Mouse (Mus musculus): ENCODE data around the gene Kcnmb3. TPM values are rescaled to one million over a fixed set of nuclear protein-coding genes. Genes with fewer than 3 reads are reported as not detected.

Kcnmb3 gene
- polyA plus RNA-seq, 1 experiment from 2014 or later, result 0.16 TPM

DNA sequence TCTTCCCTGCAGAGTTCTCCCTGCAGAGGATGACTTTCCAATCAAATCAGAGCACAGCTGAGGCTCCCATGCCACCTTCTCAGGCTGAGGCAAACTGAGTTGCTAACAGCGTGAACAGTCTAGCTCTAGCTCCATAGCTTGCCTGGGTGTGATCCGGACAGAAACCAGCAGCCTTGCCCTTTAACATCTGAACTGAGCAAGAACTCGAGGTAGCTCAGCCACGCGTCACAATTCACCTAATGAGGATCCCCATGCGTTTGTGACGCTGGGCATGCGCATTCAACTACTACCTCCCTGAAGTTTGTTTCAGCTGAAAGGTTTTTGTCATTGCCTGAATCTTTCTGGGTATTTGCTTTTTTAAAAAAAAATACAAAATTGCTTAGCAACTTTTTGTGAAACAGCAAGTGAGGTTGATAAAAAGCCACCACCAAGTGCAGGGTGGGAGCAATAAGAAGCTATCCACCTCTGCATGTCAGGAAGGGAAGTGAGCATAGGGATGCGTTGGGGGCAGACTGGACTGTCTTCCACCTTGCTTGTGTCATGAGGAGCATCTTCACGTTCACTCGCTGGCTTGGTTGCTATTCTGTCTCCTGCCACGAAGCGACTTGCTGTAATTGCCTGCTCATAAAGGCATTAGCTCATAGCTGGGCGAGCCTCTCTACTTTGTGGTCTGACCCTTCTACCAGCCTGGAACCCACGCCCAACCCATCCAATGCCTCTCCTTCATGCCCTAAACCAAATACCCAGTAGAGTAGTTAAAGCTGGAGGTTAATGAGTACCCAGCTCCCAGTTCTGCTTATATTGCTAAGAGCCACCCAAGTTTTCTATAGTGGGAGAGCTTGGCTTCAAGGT, 1.7 kb downstream of the Kcnmb3 start:
- Histone ChIP-seq H3K4me2 (replicated peaks; ENCODE audit: low read depth, low read length) (no peak overlapping the region), H3K4me1 (ENCODE audit: insufficient read depth, low read depth, low read length) (no peaks in the 10 kb centered on the region), H3K27me3 (replicated peaks; ENCODE audit: insufficient read depth, low read length) (no peaks in the 10 kb centered on the region), H3K27ac (ENCODE audit: low read length) (no peak overlapping the region), H3K9me3 (ENCODE audit: low read length) (no peaks in the 10 kb centered on the region), H3K9ac (replicated peaks; ENCODE audit: low read depth) (no peak overlapping the region), H3K4me3 (ENCODE audit: low read depth, low read length) (no peak overlapping the region), H3K36me3 (ENCODE audit: insufficient read depth, low read length) (no peaks in the 10 kb centered on the region)
- WGBS, result 73% methylated on average over 15 of the region's 15 CpGs
- ATAC-seq (no peak), DNase-seq (ENCODE audit: low spot score) (no peak)
- TF ChIP-seq CTCF (IDR thresholded peaks at IDR 0.05), result no peak
- no peak for TF ChIP-seq EP300 (IDR thresholded peaks at IDR 0.05)

DNA sequence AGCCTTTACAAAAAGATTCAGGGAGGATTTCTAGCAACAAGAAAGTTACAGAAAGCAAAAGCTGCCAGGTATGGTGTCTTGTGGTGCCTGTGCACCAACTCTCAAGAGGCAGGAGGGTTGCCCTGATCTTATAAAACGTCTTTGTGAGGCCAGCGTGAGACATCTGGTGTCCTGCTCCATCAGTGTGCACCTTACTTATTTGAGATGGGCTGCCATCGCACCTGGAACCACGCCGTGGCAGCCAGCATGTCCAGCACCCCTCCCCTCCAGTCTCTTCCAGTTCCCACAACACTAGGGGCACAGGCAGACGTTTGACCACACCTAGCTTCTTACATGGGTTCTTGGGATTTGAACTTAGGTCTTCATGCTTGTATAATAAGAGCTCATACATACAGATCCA, 3.9 kb downstream of the Kcnmb3 start:
- Histone ChIP-seq H3K36me3 (ENCODE audit: insufficient read depth, low read length) (no peaks in the 10 kb centered on the region), H3K27ac (ENCODE audit: low read length) (no peak overlapping the region), H3K9me3 (ENCODE audit: low read length) (no peaks in the 10 kb centered on the region), H3K27me3 (replicated peaks; ENCODE audit: insufficient read depth, low read length) (no peaks in the 10 kb centered on the region), H3K4me1 (ENCODE audit: insufficient read depth, low read depth, low read length) (no peaks in the 10 kb centered on the region), H3K4me2 (replicated peaks; ENCODE audit: low read depth, low read length) (no peak overlapping the region), H3K4me3 (ENCODE audit: low read depth, low read length) (no peak overlapping the region), H3K9ac (replicated peaks; ENCODE audit: low read depth) (no peak overlapping the region)
- DNase-seq (ENCODE audit: low spot score) (no peak), ATAC-seq (no peak)
- no peak for TF ChIP-seq EP300 (IDR thresholded peaks at IDR 0.05)
- TF ChIP-seq CTCF (IDR thresholded peaks at IDR 0.05), result no peak
- 74% methylated on average over 6 of the region's 6 CpGs for WGBS

DNA sequence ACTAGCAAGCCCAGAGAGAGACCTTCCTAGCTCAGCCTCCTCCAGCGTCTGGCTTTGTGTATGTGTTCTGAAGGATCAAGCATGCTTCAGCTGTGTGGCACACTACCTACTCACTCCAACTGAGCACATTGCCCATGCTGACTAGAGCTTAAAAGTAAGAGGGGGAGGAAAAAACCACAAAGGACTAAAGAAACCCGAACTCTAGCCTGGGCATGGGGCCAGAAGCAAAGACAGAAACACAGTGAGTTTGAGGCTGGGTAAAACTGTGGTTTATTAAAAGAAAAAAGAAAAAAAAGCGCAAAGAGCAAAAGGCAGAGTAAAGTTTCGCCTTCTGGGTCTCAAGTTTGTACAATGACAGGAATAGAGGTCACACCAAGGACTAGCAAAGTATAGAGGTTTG, 5.5 kb downstream of the Kcnmb3 start:
- H3K27ac ChIP-seq (ENCODE audit: low read length), result no peak overlapping the region
- no peaks in the 10 kb centered on the region for H3K36me3 ChIP-seq (ENCODE audit: insufficient read depth, low read length)
- DNase-seq (ENCODE audit: low spot score) (no peak), ATAC-seq (no peak)
- H3K9me3 ChIP-seq (ENCODE audit: low read length), result no peaks in the 10 kb centered on the region
- WGBS, result 67% methylated on average over 4 of the region's 4 CpGs
- TF ChIP-seq EP300 (IDR thresholded peaks at IDR 0.05) (no peak), CTCF (IDR thresholded peaks at IDR 0.05) (no peak)
- H3K4me1 ChIP-seq (ENCODE audit: insufficient read depth, low read depth, low read length), result no peaks in the 10 kb centered on the region
- H3K4me3 ChIP-seq (ENCODE audit: low read depth, low read length), result no peak overlapping the region
- H3K9ac ChIP-seq (replicated peaks; ENCODE audit: low read depth), result no peak overlapping the region
- no peaks in the 10 kb centered on the region for H3K27me3 ChIP-seq (replicated peaks; ENCODE audit: insufficient read depth, low read length)
- H3K4me2 ChIP-seq (replicated peaks; ENCODE audit: low read depth, low read length), result no peak overlapping the region

DNA sequence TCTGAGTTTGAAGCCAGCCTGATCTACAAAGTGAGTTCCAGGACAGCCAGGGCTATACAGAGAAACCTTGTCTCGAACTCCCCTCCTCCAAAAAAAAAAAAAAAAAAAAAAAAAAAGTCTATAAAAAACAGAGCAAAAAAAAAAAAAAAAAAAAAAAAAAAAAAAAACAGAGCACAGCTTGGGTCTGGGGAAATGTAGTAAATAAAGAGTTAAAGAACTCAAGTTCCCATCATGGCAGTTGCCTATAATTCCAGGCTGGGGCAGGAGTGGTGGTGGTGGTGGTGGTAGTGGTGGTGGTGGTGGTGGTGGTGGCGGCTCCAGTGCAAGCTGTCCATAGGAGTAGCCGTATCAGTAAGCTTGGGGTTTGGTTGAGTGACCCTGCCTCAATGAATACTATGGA, 9.0 kb downstream of the Kcnmb3 start:
- TF ChIP-seq EP300 (IDR thresholded peaks at IDR 0.05) (no peak), CTCF (IDR thresholded peaks at IDR 0.05) (no peak)
- Histone ChIP-seq H3K4me1 (ENCODE audit: insufficient read depth, low read depth, low read length) (no peaks in the 10 kb centered on the region), H3K36me3 (ENCODE audit: insufficient read depth, low read length) (no peaks in the 10 kb centered on the region), H3K27ac (ENCODE audit: low read length) (no peak overlapping the region), H3K4me3 (ENCODE audit: low read depth, low read length) (no peak overlapping the region), H3K9me3 (ENCODE audit: low read length) (no peaks in the 10 kb centered on the region), H3K9ac (replicated peaks; ENCODE audit: low read depth) (no peak overlapping the region), H3K27me3 (replicated peaks; ENCODE audit: insufficient read depth, low read length) (no peaks in the 10 kb centered on the region), H3K4me2 (replicated peaks; ENCODE audit: low read depth, low read length) (no peak overlapping the region)
- ATAC-seq, result no peak
- DNase-seq (ENCODE audit: low spot score), result no peak
- WGBS, result 70% methylated on average over 3 of the region's 3 CpGs

DNA sequence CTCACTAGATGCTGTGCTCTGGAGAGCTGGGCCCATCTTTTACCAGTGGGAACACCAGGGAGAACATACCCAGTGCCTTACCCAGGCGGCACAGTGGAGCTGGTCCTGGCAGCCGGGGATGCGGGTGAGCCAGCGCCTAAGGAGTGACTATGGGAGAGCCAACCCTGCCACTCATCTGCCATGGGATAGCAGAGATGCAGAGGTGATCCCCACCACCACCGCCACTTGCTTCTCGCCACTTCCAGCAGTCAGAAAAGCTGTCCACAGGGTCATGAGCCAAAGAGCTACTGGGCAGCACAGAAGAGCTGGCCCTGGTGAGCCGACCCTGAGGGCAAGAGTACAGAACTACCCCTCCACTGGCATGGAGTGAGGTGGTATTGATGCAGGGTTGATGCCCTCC, 12.1 kb downstream of the Kcnmb3 start:
- no peaks in the 10 kb centered on the region for H3K36me3 ChIP-seq (ENCODE audit: insufficient read depth, low read length)
- H3K9me3 ChIP-seq (ENCODE audit: low read length), result no peaks in the 10 kb centered on the region
- no peaks in the 10 kb centered on the region for H3K27me3 ChIP-seq (replicated peaks; ENCODE audit: insufficient read depth, low read length)
- WGBS, result 86% methylated on average over 7 of the region's 7 CpGs
- H3K4me2 ChIP-seq (replicated peaks; ENCODE audit: low read depth, low read length), result no peak overlapping the region
- no peak overlapping the region for H3K9ac ChIP-seq (replicated peaks; ENCODE audit: low read depth)
- H3K4me1 ChIP-seq (ENCODE audit: insufficient read depth, low read depth, low read length), result no peaks in the 10 kb centered on the region
- no peak overlapping the region for H3K4me3 ChIP-seq (ENCODE audit: low read depth, low read length)
- ATAC-seq (no peak), DNase-seq (ENCODE audit: low spot score) (no peak)
- no peak overlapping the region for H3K27ac ChIP-seq (ENCODE audit: low read length)
- TF ChIP-seq EP300 (IDR thresholded peaks at IDR 0.05), result no peak
- TF ChIP-seq CTCF (IDR thresholded peaks at IDR 0.05), result no peak

DNA sequence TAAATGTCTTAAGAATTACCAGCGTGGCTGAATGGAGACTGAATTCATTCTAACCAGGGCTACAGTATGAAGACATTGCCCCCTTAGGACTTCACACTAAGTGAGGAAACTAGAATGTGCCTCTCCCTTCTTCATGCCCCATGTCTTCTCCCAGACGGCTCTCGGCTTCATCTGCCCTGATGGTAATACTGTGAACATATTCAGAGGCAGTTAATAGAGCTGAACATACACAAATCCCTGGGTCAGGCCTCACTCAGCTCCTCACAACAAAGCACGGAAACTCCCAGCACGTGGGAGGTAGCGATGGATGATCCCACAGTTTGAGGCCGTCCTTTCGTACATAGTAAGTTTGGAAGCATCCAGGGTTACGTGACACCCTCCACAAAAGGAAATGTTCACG, 18.8 kb downstream of the Kcnmb3 start:
- Histone ChIP-seq H3K4me2 (replicated peaks; ENCODE audit: low read depth, low read length) (no peak overlapping the region), H3K4me3 (ENCODE audit: low read depth, low read length) (no peak overlapping the region), H3K36me3 (ENCODE audit: insufficient read depth, low read length) (no peaks in the 10 kb centered on the region), H3K27me3 (replicated peaks; ENCODE audit: insufficient read depth, low read length) (no peaks in the 10 kb centered on the region), H3K9ac (replicated peaks; ENCODE audit: low read depth) (no peak overlapping the region), H3K4me1 (ENCODE audit: insufficient read depth, low read depth, low read length) (no peaks in the 10 kb centered on the region), H3K27ac (ENCODE audit: low read length) (no peak overlapping the region), H3K9me3 (ENCODE audit: low read length) (no peaks in the 10 kb centered on the region)
- DNase-seq (ENCODE audit: low spot score), result no peak
- TF ChIP-seq EP300 (IDR thresholded peaks at IDR 0.05) (no peak), CTCF (IDR thresholded peaks at IDR 0.05) (no peak)
- WGBS, result 74% methylated on average over 10 of the region's 10 CpGs
- ATAC-seq, result no peak
